Mouse (Mus musculus) liver, postnatal 0 days (tissue): ENCODE results near the gene Susd4.

Experiments used
- CTCF ChIP-seq: sonication (generic); IDR thresholded peaks from 2 replicates; pipeline ENCODE4 v1.5.1; 2016; ENCODE audit warnings: antibody characterized with exemption, low read depth
- EP300 ChIP-seq: IDR thresholded peaks from 2 replicates; pipeline ENCODE4 v1.6.1; 2016; ENCODE audit warnings: antibody characterized with exemption, low read depth, mild to moderate bottlenecking

DNA sequence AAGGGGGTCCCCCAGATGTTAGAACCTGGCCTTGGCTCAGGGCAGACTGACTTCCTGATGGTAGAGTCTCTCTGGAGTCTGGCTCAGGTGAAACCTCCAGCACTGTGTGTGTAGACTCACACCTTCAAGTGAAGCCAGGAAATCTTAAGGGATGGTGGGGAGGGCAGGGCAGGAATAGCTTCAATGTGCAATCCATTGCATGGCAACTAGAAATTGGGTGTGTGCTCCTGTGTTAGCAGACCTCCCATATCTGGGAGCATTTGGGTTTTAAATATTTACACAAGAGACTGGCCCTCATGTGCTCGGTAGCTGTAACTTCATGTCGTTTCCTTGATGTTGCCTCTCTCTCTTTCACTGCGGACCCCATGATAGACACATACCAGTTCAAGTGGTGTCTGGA is 62.9 kb downstream of the Susd4 start:
- no peak for TF ChIP-seq CTCF
- no peak for TF ChIP-seq EP300
